Mouse (Mus musculus): ENCODE results near the gene Setd1b. TPM values are rescaled to one million over a fixed set of nuclear protein-coding genes. Genes with fewer than 3 reads are reported as not detected.

Setd1b gene
- polyA plus RNA-seq, 1 experiment from 2014 or later, result 3.8 TPM

Other genes with a start within 250 kb of the Setd1b start
- gene Kdm2b, start 152.4 kb upstream of the Setd1b start, polyA plus RNA-seq (2015; fragmentation: Nextera tagmentation; extraction: Ambion mirVana), result 21.3 and 23.6 TPM in 2 replicates
- 6.6 and 8.2 TPM in 2 replicates for gene Orai1, start 127.1 kb upstream of the Setd1b start, polyA plus RNA-seq (2015; fragmentation: Nextera tagmentation; extraction: Ambion mirVana)
- gene Morn3, start 95.2 kb upstream of the Setd1b start, polyA plus RNA-seq (2015; fragmentation: Nextera tagmentation; extraction: Ambion mirVana), result not detected in 2 replicates
- 23.0 and 24.2 TPM in 2 replicates for gene Tmem120b, start 73.8 kb upstream of the Setd1b start, polyA plus RNA-seq (2015; fragmentation: Nextera tagmentation; extraction: Ambion mirVana)
- gene Rhof, start 9.5 kb upstream of the Setd1b start, polyA plus RNA-seq (2015; fragmentation: Nextera tagmentation; extraction: Ambion mirVana), result 2.5 and 3.4 TPM in 2 replicates
- gene Psmd9, start 27.2 kb downstream of the Setd1b start, polyA plus RNA-seq (2015; fragmentation: Nextera tagmentation; extraction: Ambion mirVana), result 76.0 and 76.3 TPM in 2 replicates
- 12.4 and 15.2 TPM in 2 replicates for gene Hpd, start 40.5 kb downstream of the Setd1b start, polyA plus RNA-seq (2015; fragmentation: Nextera tagmentation; extraction: Ambion mirVana)
- gene Wdr66, start 109.9 kb downstream of the Setd1b start, polyA plus RNA-seq (2015; fragmentation: Nextera tagmentation; extraction: Ambion mirVana), result 0.16 TPM in 1 of 2 replicates, not detected in the other
- 6.6 and 7.9 TPM in 2 replicates for gene Bcl7a, start 201.6 kb downstream of the Setd1b start, polyA plus RNA-seq (2015; fragmentation: Nextera tagmentation; extraction: Ambion mirVana)